Comparison of ENCODE assay signal across 15 mouse cellular contexts in genomic region chr4:115961991-115962390, GRCm38 (mm10). TPM values are rescaled to one million over a fixed set of nuclear protein-coding genes. Genes with fewer than 3 reads are reported as not detected.
A peak's percentile ranks its signal among the peaks of the same experiment; 100 is the strongest.
DNase-seq lines count a peak whose midpoint lies in the region; ATAC-seq lines count a peak whose summit lies in the region.
"Had no signal": no experiment of that assay in that cellular context is flagged by ENCODE, and none has a peak within 500 bp of the region (broad histone marks: within the 10 kb centered on the region; RNA-seq: fewer than 3 reads in every experiment).

No protein-coding gene starts in this region.

- no peak for ATAC-seq in heart, embryonic 13.5 days (ENCODE audit: extremely low read depth, insufficient number of reproducible peaks, low FRiP score, low TSS enrichment)
- no peak for ATAC-seq in lung, embryonic 15.5 days (ENCODE audit: borderline replicate concordance, extremely low read depth, low FRiP score, low TSS enrichment)

- peaks cover 99% of the 10 kb centered on the region for H3K27me3 ChIP-seq in heart, embryonic 13.5 days (replicated peaks)
- peaks cover 77% of the 10 kb centered on the region for H3K27me3 ChIP-seq in lung, embryonic 15.5 days
- H3K27me3 ChIP-seq in midbrain, embryonic 10.5 days (ENCODE audit: low read depth, poor library complexity, severe bottlenecking), result peaks cover 100% of the 10 kb centered on the region

- peak overlapping the region; percentile 65; the same call in 1 of the 2 replicates for H3K4me3 ChIP-seq in heart, embryonic 13.5 days
- no peak overlapping the region for H3K4me3 ChIP-seq in lung, embryonic 15.5 days
- peak overlapping the region; percentile 56 for H3K4me3 ChIP-seq in midbrain, embryonic 10.5 days
- H3K4me3 ChIP-seq: myocyte had no signal

- no peak overlapping the region for H3K27ac ChIP-seq in heart, embryonic 13.5 days (replicated peaks)
- no peak overlapping the region for H3K27ac ChIP-seq in lung, embryonic 15.5 days
- peak overlapping the region; percentile 85 for H3K27ac ChIP-seq in midbrain, embryonic 10.5 days (replicated peaks)
- H3K27ac ChIP-seq: liver, embryonic 13.5 days had no signal

- no peak for DNase-seq in heart, adult 18-20 months
- DNase-seq in lung, postnatal 14 days, result no peak
- DNase-seq in midbrain, embryonic 10.5 days (ENCODE audit: low spot score), result peak; percentile 43
- no peak for DNase-seq in ovary, postnatal 14 days (ENCODE audit: low spot score)
- no peak for DNase-seq in spleen, postnatal 14 days (ENCODE audit: low spot score in 2 of 2)
- DNase-seq: gastrocnemius, postnatal 10 days; kidney, adult 9 months; liver, embryonic 13.5 days; lung, postnatal 4 days; thymus, adult 2 months had no signal

- H3K9ac ChIP-seq in heart, embryonic 13.5 days, result no peak overlapping the region
- H3K9ac ChIP-seq in lung, embryonic 15.5 days, result no peak overlapping the region
- H3K9ac ChIP-seq: liver, embryonic 13.5 days had no signal

- peak overlapping the region; percentile 92 for H3K4me2 ChIP-seq in heart, embryonic 13.5 days
- peak overlapping the region; percentile 94; the same call in 1 of the 2 replicates for H3K4me2 ChIP-seq in lung, embryonic 15.5 days

- H3K36me3 ChIP-seq in heart, embryonic 13.5 days, result no peaks in the 10 kb centered on the region
- no peaks in the 10 kb centered on the region for H3K36me3 ChIP-seq in lung, embryonic 15.5 days
- no peaks in the 10 kb centered on the region for H3K36me3 ChIP-seq in midbrain, embryonic 10.5 days
- H3K36me3 ChIP-seq: liver, embryonic 13.5 days had no signal

- H3K9me3 ChIP-seq in heart, embryonic 13.5 days, result no peaks in the 10 kb centered on the region
- no peaks in the 10 kb centered on the region for H3K9me3 ChIP-seq in lung, embryonic 15.5 days
- no peaks in the 10 kb centered on the region for H3K9me3 ChIP-seq in midbrain, embryonic 10.5 days (replicated peaks)
- H3K9me3 ChIP-seq: liver, embryonic 13.5 days had no signal

- peaks cover 11% of the 10 kb centered on the region for H3K4me1 ChIP-seq in heart, embryonic 13.5 days
- peaks cover 18% of the 10 kb centered on the region for H3K4me1 ChIP-seq in lung, embryonic 15.5 days
- peaks cover 83% of the 10 kb centered on the region for H3K4me1 ChIP-seq in midbrain, embryonic 10.5 days

- 12% methylated on average over 7 of the region's 7 CpGs for WGBS in heart, embryonic 13.5 days
- WGBS in lung, embryonic 15.5 days, result 12% methylated on average over 7 of the region's 7 CpGs
- WGBS in midbrain, embryonic 10.5 days, result 7% methylated on average over 7 of the region's 7 CpGs

RNA-seq across cellular contexts. Expression of gene Dmbx1, which starts 22.3 kb away (rescaled TPM):
- polyA plus RNA-seq in heart, embryonic 13.5 days (2015; fragmentation: Nextera tagmentation; extraction: Ambion mirVana), result 0.05 TPM in 1 of 2 replicates, not detected in the other
- not detected for total RNA-seq in heart, adult 18-20 months (2021)
- 0.05 TPM in 1 of 2 replicates, not detected in the other for polyA plus RNA-seq in lung, embryonic 15.5 days (2015; fragmentation: Nextera tagmentation; extraction: Ambion mirVana)
- 38.5 and 39.4 TPM in 2 replicates for polyA plus RNA-seq in midbrain, embryonic 10.5 days (2016; fragmentation: Nextera tagmentation; extraction: Ambion mirVana)
- total RNA-seq: adrenal gland, postnatal 4 days; gastrocnemius, postnatal 10 days; heart, postnatal 25 days had no signal
- polyA plus RNA-seq: liver, embryonic 13.5 days had no signal

RNA-seq across cellular contexts. Expression of gene Faah, which starts 55.7 kb away (rescaled TPM):
- 1.9 and 2.1 TPM in 2 replicates for polyA plus RNA-seq in heart, embryonic 13.5 days (2015; fragmentation: Nextera tagmentation; extraction: Ambion mirVana)
- 1 to 10 TPM in 1 of 2 experiments, not detected in 1; 1.0 TPM for total RNA-seq in heart, adult 18-20 months (2021)
- 8.9 and 10.2 TPM in 2 replicates for polyA plus RNA-seq in lung, embryonic 15.5 days (2015; fragmentation: Nextera tagmentation; extraction: Ambion mirVana)
- 1.4 and 2.7 TPM in 2 replicates for polyA plus RNA-seq in midbrain, embryonic 10.5 days (2016; fragmentation: Nextera tagmentation; extraction: Ambion mirVana)

Comparison
In these comparisons a context has a peak if more than half of its experiments do, and no peak if none do; other contexts are left out.
1. RNA of gene Dmbx1, which starts 22.3 kb away (polyA plus RNA-seq): 38.5 to 39.4 TPM in midbrain, embryonic 10.5 days; 0.05 TPM in lung, embryonic 15.5 days and 0.05 TPM in heart, embryonic 13.5 days; every median in the first group is over 10 times any median in the second.